Mouse (Mus musculus): Measurements from ENCODE around the gene Inpp4b.

GRCm38 (mm10) chr8:81777704-81778103, 435.3 kb downstream of the Inpp4b start:
- TF ChIP-seq EP300 (IDR thresholded peaks at IDR 0.05; ENCODE audit: low read depth) (no peak), CTCF (IDR thresholded peaks at IDR 0.05; ENCODE audit: low read depth) (no peak)
